Mouse (Mus musculus): ENCODE results near the gene Prdm12. TPM values are rescaled to one million over a fixed set of nuclear protein-coding genes. Genes with fewer than 3 reads are reported as not detected.

The Prdm12 gene
- polyA plus RNA-seq, 1 experiment from 2014 or later: 5.4 TPM

DNA sequence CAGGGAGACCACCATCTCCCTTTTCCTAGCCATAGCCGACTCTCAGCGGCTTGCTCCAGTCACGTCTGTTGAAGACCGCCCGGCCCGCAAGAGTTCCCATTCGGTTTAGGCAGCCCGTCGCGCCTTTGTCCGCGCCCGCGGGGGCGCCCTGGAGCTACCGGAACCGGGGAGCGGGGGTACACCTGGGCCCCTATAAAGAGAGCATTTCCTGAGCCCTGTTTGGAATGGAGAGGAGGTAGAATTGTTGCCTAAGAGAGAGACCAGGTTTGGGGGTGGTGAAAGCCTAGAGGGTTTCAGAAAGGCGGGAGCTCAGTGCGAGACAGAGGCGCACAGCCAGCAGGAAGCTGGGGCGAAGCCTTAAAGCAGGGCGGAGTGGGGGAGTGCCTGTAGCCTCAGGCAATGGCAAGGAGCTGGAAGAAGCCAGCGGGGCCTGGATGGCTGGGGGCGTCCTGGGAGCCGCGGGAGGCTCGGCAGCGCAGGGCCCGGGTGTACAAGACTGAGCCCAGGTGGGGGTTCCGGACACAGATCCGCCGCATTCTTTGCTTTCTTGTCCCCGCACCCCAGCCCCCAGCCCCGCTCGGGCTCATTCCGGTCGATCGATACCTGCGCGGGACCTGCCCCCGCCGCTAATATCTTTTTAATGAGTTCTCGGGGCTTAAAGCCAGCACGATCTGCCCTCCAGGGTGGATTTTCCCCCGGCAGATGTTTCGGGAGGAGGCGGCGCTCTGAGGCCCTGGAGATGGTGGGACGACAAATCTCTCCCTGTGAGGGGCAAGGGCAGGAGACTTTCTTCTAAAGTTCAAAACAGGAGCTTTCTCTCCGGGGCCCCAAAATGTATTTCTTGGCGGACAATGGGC, 4.3 kb upstream of the Prdm12 start:
- Histone ChIP-seq H3K27ac (no peak overlapping the region), H3K36me3 (replicated peaks) (no peaks in the 10 kb centered on the region), H3K4me2 (peak overlapping the region; percentile 45), H3K9ac (no peak overlapping the region), H3K9me3 (no peaks in the 10 kb centered on the region), H3K4me1 (peaks cover 47% of the 10 kb centered on the region), H3K27me3 (replicated peaks) (peaks cover 97% of the 10 kb centered on the region), H3K4me3 (peak overlapping the region; percentile 19)
- under 1% methylated on average over 52 of the region's 52 CpGs for WGBS
- no peak for ATAC-seq (replicated peaks)

DNA sequence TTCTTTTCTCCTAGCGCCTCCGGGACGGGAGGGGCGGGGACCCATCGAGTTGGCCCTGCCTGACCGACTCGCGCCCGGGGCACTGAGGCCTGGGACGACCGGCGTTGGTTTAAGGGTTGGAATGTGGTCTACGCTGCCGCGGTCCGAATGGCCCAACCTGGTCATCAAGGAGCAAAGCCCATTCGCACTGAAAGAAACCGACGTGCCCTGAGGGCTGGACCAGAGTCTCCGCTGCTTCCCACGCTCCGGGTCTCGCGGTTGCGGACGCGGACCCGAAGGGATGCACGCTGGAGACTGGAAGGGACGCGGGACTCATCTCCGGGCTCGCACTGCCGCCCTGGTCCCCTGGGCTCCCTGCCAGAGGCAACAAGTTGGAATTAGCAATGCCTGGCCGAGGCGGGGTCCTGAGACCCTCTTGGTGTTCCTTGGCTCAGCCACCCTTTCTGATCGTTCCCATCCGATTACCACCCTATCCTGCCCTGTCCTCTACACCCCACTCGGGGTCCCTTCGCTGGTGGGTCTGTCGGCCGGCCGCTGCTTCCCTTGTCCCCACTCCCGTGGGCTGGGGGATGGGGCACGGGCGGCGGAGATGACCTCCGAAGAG, 3.6 kb upstream of the Prdm12 start:
- no peaks in the 10 kb centered on the region for H3K9me3 ChIP-seq
- under 1% methylated on average over 48 of the region's 48 CpGs for WGBS
- H3K9ac ChIP-seq: no peak overlapping the region
- H3K36me3 ChIP-seq (replicated peaks): no peaks in the 10 kb centered on the region
- H3K27ac ChIP-seq: no peak overlapping the region
- peaks cover 54% of the 10 kb centered on the region for H3K4me1 ChIP-seq
- H3K4me3 ChIP-seq: peak overlapping the region; percentile 19
- peak overlapping the region; percentile 45 for H3K4me2 ChIP-seq
- 0 out of 2 replicates have a peak, but pooled peaks have one; percentile 13 for ATAC-seq (replicated peaks)
- peaks cover 95% of the 10 kb centered on the region for H3K27me3 ChIP-seq (replicated peaks)

DNA sequence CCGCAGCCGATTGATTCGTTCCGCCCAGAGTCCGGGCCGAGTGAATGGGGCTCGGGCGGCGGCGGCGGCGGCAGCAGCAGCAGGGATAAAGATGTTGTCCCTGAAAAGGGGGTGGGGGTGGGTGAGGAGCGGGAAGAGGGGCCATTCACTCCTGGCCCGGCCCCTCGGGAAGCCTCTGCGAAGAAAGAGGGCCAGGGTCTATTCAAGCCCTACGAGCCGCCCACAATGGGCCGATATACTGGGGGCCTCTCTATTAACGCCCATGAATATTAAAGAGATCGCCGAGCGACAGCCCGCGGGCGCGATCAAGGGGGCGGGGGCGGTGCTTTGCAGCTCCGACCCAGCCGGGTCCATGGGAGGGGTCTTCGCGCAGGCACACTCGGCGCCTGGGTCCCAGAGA, 3.1 kb upstream of the Prdm12 start:
- Histone ChIP-seq H3K9me3 (no peaks in the 10 kb centered on the region), H3K36me3 (replicated peaks) (no peaks in the 10 kb centered on the region), H3K9ac (no peak overlapping the region), H3K27ac (no peak overlapping the region), H3K4me2 (peak overlapping the region; percentile 45), H3K4me3 (peak overlapping the region; percentile 19), H3K27me3 (replicated peaks) (peaks cover 95% of the 10 kb centered on the region), H3K4me1 (peaks cover 56% of the 10 kb centered on the region)
- under 1% methylated on average over 35 of the region's 35 CpGs for WGBS
- ATAC-seq (replicated peaks): peak; percentile 40; the same call in 1 of the 2 replicates

DNA sequence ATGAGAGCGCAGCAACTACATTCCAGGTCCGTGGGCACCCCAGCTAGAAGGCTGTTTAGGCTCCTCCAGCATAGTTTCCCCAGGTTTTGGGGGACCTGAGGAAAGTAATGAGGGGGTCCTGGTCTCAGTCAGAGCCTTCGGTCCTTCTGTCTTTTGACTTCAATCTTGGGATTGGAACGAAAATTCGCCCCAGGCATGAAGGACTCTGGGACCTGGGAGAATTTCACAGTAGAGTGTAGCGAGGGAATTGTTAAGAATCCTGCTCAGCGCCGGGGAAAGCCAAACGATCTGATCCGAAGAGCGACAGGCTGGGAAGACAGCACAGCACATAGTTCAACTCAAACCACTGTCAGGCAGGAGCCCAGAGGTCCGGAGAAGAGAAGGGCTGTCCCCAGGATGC, 2.5 kb upstream of the Prdm12 start:
- H3K27ac ChIP-seq: no peak overlapping the region

DNA sequence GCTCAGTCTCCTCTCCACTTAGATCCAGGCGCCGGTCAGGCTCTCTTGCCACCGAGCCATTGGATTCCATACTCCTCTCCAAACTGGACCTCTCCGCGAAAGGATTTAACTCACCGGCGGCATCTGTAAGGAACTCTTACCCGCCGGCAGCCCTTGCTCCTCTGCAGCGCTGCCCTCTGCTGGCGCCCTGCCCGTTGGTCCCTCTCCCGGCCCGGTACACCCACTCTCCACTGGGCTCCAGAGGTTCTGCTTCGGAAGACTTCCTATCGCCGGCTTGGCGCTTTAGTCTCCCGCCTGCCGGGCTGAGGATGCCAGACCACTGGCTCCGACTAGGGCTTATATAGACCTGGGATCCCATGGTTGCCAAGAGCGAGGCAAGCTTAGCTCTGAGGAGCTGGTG, 2.0 kb upstream of the Prdm12 start:
- peaks cover 96% of the 10 kb centered on the region for H3K27me3 ChIP-seq (replicated peaks)
- WGBS: under 1% methylated on average over 22 of the region's 22 CpGs
- H3K27ac ChIP-seq: no peak overlapping the region
- H3K4me2 ChIP-seq: peak overlapping the region; percentile 45
- H3K36me3 ChIP-seq (replicated peaks): no peaks in the 10 kb centered on the region
- no peak overlapping the region; the same call in 1 of the 2 replicates for H3K9ac ChIP-seq
- H3K4me3 ChIP-seq: peak overlapping the region; percentile 19
- no peaks in the 10 kb centered on the region for H3K9me3 ChIP-seq
- ATAC-seq (replicated peaks): no peak
- peaks cover 56% of the 10 kb centered on the region for H3K4me1 ChIP-seq

More for the DNA sequence above, 2.5 kb upstream of the Prdm12 start:
- peak overlapping the region; percentile 45 for H3K4me2 ChIP-seq
- H3K9ac ChIP-seq: no peak overlapping the region; the same call in 1 of the 2 replicates
- under 1% methylated on average over 12 of the region's 12 CpGs for WGBS
- ATAC-seq (replicated peaks): no peak
- no peaks in the 10 kb centered on the region for H3K9me3 ChIP-seq
- no peaks in the 10 kb centered on the region for H3K36me3 ChIP-seq (replicated peaks)
- H3K4me1 ChIP-seq: peaks cover 56% of the 10 kb centered on the region
- H3K4me3 ChIP-seq: peak overlapping the region; percentile 19
- H3K27me3 ChIP-seq (replicated peaks): peaks cover 96% of the 10 kb centered on the region

DNA sequence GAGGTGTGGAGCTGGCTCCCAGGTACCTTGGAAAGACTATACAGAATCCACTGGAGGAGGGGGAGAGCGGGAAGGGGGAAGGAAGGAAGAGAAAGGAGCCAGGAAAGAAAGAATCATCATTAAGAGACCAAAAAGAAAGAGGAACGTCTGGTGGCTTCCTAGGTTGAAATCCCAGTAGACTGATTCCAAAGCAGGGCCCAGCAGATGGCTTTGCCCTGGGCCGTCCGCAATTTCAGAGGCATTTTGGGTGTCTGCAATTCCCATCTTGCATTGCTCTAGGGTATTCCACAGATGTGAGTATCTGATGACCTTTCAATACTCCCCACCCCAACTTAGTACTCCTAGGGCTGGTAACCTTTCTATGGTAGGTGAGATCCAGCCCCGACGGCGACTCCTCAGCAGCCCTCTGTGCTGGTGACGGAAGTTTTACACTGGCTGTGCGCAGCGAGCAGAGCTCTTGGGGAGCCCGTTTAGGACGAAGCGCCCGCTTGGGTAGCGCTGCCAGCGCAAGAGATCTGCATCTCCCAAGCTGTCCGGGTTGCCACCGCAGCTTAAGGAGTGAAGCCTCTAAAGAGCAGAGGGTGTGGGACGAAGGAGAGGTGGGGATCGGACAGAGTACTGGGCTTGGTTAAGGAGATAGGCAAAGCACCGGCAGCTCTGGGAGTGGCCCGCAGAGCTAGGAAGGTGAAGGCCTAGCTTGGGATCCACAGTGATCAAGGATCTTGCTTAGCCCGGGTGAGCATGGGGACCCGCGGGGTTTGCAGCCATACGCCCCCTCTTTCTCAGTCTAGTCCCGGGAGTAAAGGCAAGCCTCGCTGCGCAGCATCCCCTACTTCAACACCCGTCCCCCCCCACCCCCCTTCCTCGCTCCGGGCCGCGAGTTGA, 1.0 kb upstream of the Prdm12 start:
- Histone ChIP-seq H3K27ac (no peak overlapping the region), H3K4me1 (peaks cover 56% of the 10 kb centered on the region), H3K9ac (no peak overlapping the region), H3K4me3 (peak overlapping the region; percentile 25), H3K4me2 (peak overlapping the region; percentile 45), H3K27me3 (replicated peaks) (peaks cover 96% of the 10 kb centered on the region), H3K9me3 (no peaks in the 10 kb centered on the region), H3K36me3 (replicated peaks) (no peaks in the 10 kb centered on the region)
- 2% methylated on average over 26 of the region's 34 CpGs for WGBS
- ATAC-seq (replicated peaks): no peak

DNA sequence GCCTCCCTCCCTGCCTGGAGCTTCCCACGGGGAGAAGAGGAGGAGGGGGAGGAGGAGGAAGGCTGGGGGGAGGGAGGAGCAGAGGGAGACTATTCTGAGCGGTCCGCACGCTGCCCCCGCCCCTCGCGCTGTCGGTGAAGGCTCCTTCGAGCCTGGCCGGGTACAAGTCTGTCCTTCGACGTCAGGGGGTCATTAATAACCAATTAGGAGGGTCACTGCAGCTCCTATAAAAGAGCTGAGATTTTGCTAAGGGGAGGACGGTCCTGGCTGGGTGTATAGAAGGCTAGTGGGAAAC, 424 bp upstream of the Prdm12 start:
- H3K4me1 ChIP-seq: peaks cover 56% of the 10 kb centered on the region
- no peak overlapping the region for H3K27ac ChIP-seq
- peak overlapping the region; percentile 25 for H3K4me3 ChIP-seq
- WGBS: 0% methylated on average over 12 of the region's 13 CpGs
- no peak for ATAC-seq (replicated peaks)
- peak overlapping the region; percentile 21 for H3K4me2 ChIP-seq
- H3K9me3 ChIP-seq: no peaks in the 10 kb centered on the region
- H3K36me3 ChIP-seq (replicated peaks): no peaks in the 10 kb centered on the region
- no peak overlapping the region for H3K9ac ChIP-seq
- H3K27me3 ChIP-seq (replicated peaks): peaks cover 96% of the 10 kb centered on the region

DNA sequence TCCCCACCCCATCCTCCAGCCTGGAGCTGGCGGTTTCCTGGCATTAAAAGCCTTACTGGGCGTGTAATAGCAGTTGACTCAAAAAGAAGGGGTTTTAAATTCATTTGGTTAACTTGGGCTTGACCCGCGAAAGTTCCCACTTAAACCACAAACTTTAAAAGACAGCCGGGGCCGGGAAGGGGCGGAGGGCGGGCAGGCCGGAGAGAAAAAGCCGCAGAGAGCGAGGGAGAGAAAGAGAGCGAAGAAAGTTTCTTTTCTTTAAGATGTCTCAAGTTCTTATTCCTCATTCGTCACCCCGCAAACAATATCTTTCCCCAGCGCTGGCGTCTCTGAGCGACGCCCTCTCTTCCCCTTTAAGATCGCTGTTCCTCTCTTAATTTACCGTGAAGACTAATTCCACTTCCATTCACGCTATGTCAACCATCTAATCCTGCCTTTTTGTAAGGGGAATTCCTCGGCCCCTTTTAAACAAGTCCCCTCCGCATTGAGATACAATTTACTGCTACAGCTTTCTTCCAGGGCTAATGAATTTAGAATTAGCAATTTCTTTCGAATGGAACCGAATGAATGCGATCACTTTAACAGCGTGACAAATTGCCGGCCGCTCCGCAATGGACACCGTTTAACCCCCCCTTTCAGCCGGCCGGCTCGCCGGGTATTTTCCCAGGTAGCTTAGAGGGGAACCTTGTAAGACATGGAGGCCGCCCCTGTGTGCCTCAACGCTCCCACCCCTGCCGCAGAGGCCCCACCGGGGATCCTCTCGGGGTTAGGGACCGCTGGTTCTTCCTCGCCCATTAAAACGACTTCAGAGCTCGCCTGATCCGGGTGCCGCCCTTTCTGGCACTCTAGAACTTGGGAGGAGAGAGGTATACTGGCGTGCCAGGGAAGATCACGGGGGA, 1.0 kb downstream of the Prdm12 start:
- under 1% methylated on average over 48 of the region's 48 CpGs for WGBS
- peaks cover 48% of the 10 kb centered on the region for H3K4me1 ChIP-seq
- H3K9ac ChIP-seq: 0 out of 2 replicates have a peak overlapping the region, but pooled peaks have one; percentile 19
- no peaks in the 10 kb centered on the region for H3K9me3 ChIP-seq
- peak overlapping the region; percentile 31; the same call in 1 of the 2 replicates for H3K4me2 ChIP-seq
- no peaks in the 10 kb centered on the region for H3K36me3 ChIP-seq (replicated peaks)
- H3K27me3 ChIP-seq (replicated peaks): peaks cover 96% of the 10 kb centered on the region
- H3K27ac ChIP-seq: no peak overlapping the region
- ATAC-seq (replicated peaks): peak; percentile 38; the same call in 1 of the 2 replicates
- peak overlapping the region; percentile 25 for H3K4me3 ChIP-seq

DNA sequence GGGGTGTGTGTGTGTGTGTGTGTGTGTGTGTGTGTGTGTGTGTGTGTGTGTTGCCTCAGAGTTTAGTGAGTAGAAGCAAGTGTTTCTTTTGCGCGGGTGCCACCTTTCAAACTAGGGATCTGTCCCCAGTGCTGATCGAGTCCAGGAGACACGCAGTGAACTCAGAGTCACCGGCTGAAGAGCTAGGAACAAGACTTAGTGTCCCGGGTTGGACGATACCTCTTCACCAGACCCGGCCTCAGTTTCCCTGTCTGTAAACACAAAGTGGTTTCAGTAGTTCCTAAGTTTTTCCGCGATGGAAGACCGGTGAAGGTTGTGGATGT, 1.6 kb downstream of the Prdm12 start:
- H3K27me3 ChIP-seq (replicated peaks): peaks cover 97% of the 10 kb centered on the region
- H3K4me2 ChIP-seq: peak overlapping the region; percentile 31; the same call in 1 of the 2 replicates
- no peaks in the 10 kb centered on the region for H3K36me3 ChIP-seq (replicated peaks)
- H3K4me3 ChIP-seq: peak overlapping the region; percentile 25
- no peak overlapping the region for H3K27ac ChIP-seq
- H3K9ac ChIP-seq: no peak overlapping the region
- peaks cover 42% of the 10 kb centered on the region for H3K4me1 ChIP-seq
- no peak for ATAC-seq (replicated peaks)
- no peaks in the 10 kb centered on the region for H3K9me3 ChIP-seq
- WGBS: 0% methylated on average over 11 of the region's 11 CpGs

DNA sequence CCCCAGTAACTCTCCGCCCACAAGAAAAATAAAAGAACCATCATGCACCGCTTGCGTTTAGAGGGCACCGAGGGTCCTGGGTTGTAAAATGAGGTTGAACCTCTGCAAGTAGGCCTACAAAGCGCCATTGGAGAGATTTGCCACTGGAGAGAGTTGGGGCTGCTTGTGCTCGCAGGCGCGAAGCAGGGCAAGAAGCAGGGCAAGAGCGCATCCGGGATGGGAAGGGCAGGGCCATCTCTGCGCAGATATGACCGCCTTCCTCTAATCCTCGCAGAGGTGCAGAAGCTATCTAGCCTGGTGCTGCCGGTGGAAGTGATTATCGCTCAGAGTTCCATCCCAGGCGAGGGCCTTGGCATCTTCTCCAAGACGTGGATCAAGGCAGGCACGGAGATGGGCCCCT, 2.1 kb downstream of the Prdm12 start:
- Histone ChIP-seq H3K27ac (no peak overlapping the region), H3K36me3 (replicated peaks) (no peaks in the 10 kb centered on the region), H3K4me2 (0 out of 2 replicates have a peak overlapping the region, but pooled peaks have one; percentile 4)

More for the DNA sequence above, 2.1 kb downstream of the Prdm12 start:
- peaks cover 97% of the 10 kb centered on the region for H3K27me3 ChIP-seq (replicated peaks)
- H3K9ac ChIP-seq: no peak overlapping the region
- H3K4me3 ChIP-seq: peak overlapping the region; percentile 25; the same call in 1 of the 2 replicates
- peaks cover 37% of the 10 kb centered on the region for H3K4me1 ChIP-seq
- ATAC-seq (replicated peaks): no peak
- H3K9me3 ChIP-seq: no peaks in the 10 kb centered on the region
- 1% methylated on average over 18 of the region's 18 CpGs for WGBS

Data from midbrain, embryonic 15.5 days (tissue).